Mouse (Mus musculus) thymus, adult 2 months (tissue): ENCODE results near the gene Mrps18a. TPM values are rescaled to one million over a fixed set of nuclear protein-coding genes. Genes with fewer than 3 reads are reported as not detected.

Experiments used
- DNase-seq: peaks from one replicate; pipeline ENCODE4 v3.0.0; 2021
- H3K27ac ChIP-seq: fragments of 200-500 bp; 2 replicates; pipeline ENCODE4 v1.5.1; 2012; ENCODE audit warnings: low read length, control low read depth; ENCODE audit not compliant: control insufficient read depth, insufficient read depth
- H3K27me3 ChIP-seq: fragments of 200-500 bp; 2 replicates; pipeline ENCODE4 v1.6.1; 2012; ENCODE audit warnings: mild to moderate bottlenecking, low read length, moderate library complexity, mixed read lengths; ENCODE audit not compliant: control insufficient read depth, insufficient read depth
- H3K36me3 ChIP-seq: fragments of 200-500 bp; 2 replicates; pipeline ENCODE4 v1.6.1; 2012; ENCODE audit warnings: mild to moderate bottlenecking, low read length, moderate library complexity; ENCODE audit not compliant: control insufficient read depth, insufficient read depth
- H3K4me1 ChIP-seq: fragments of 200-500 bp; replicated peaks from 2 replicates; pipeline ENCODE4 v1.6.1; 2012; ENCODE audit warnings: low read length; ENCODE audit not compliant: control insufficient read depth, insufficient read depth
- H3K4me3 ChIP-seq: fragments of 200-500 bp; 2 replicates; pipeline ENCODE4 v1.5.1; 2012; ENCODE audit warnings: mild to moderate bottlenecking, low read length, control low read depth, moderate library complexity; ENCODE audit not compliant: control insufficient read depth, insufficient read depth
- CTCF ChIP-seq: fragments of 200-500 bp; IDR thresholded peaks from 2 replicates; pipeline ENCODE4 v1.5.1; 2012; ENCODE audit warnings: mild to moderate bottlenecking, control low read depth, low read length, moderate library complexity, borderline replicate concordance; ENCODE audit not compliant: control insufficient read depth, poor library complexity, insufficient read depth; ENCODE audit errors: extremely low read depth
- POLR2A ChIP-seq: fragments of 200-500 bp; IDR thresholded peaks from 2 replicates; pipeline ENCODE4 v1.6.1; 2012; ENCODE audit warnings: mild to moderate bottlenecking, low read length, control low read depth, moderate library complexity; ENCODE audit not compliant: control insufficient read depth, poor library complexity, insufficient read depth; ENCODE audit errors: extremely low read depth
- WGBS: fragments of 180-500 bp; shearing (Covaris S2); methylation state at CpG from one replicate; pipeline ENCODE4 v1.1.7; 2018; 5-methylcytosine and 5-hydroxymethylcytosine counted together
- polyA plus RNA-seq: library from polyadenylated mRNA; depleted of rRNA; stranded (reverse); fragments of >200 nt; gene quantifications from 2 replicates; pipeline ENCODE4 v1.2.3, GENCODE M21; 2012

The Mrps18a gene
- polyA plus RNA-seq, 1 experiment = 56.4 TPM

DNA sequence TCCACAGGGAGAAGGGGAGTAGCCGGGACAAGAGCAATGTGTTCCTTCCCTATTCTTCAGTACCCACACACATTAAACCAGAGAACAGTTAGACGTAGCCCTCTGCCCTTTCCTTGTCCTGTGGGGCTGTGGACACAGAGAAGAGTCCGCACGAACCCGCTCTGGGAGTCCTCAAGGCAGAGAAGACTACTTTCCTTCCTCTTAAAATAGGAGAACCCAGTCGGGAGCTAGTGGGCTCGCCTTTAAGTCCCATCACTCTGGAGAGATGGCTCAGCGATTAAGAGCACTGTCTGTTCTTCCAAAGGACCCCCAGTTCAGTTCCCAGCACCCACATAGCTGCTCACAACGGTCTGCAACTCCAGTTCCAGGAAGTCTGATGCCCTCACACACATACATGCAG lies 50.9 kb downstream of the Mrps18a start:
- no peak for DNase-seq
- peaks cover 25% of the 10 kb centered on the region for H3K4me1 ChIP-seq
- TF ChIP-seq POLR2A (no peak), CTCF (no peak)
- peaks cover 16% of the 10 kb centered on the region; the same call in 1 of the 2 replicates for H3K36me3 ChIP-seq
- WGBS = 53% methylated on average over 9 of the region's 9 CpGs
- no peaks in the 10 kb centered on the region for H3K27me3 ChIP-seq
- H3K27ac ChIP-seq = peak overlapping the region; percentile 35
- peak overlapping the region; percentile 66 for H3K4me3 ChIP-seq

DNA sequence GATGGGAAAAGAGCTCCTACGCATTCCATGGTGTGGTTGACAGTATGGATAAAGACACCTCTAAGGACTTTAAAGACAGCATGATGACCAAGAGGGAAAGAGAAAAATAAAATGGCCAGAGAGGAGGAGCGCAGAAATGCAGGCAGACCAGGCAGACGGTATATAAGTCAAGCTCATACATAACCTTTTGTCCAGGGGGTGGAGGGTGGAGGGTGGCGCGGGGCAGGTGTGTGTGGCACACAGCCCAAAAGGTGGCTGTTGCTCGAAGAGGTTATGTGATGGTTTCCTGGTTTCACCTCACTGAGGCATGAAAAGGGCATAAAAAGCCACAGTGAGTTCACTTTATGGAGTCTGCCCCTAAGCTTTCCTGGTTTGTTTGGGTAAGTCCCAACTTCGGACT lies 51.8 kb downstream of the Mrps18a start:
- TF ChIP-seq POLR2A (no peak), CTCF (no peak)
- H3K4me1 ChIP-seq = peaks cover 25% of the 10 kb centered on the region

DNA sequence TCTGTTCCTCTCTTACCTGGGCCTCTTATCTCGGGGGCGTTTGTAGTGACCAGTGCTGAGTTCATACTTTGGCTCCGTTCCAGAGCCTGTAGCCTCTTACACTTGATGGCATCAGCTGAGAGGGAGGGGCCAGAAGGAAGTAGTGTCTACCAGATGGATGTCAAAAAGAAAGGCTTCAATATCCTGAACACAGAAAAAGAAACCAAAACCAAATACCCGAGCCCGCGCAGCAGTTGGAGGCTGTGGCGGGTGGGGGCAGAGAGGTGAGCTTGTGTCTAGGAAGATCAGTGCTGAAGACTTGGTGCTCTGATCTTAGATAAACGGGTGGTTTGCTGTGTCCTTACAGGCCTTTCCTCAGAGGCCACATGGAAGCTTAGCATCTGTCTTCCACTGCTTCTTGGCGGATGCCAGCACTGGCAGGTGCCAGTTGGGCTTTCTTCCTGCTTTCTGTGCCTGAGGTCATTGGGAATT lies 52.2 kb downstream of the Mrps18a start:
- peak; percentile 75 for DNase-seq
- H3K4me1 ChIP-seq = peaks cover 25% of the 10 kb centered on the region

More for the DNA sequence above, 51.8 kb downstream of the Mrps18a start:
- WGBS = 26% methylated on average over 7 of the region's 7 CpGs
- H3K36me3 ChIP-seq = peaks cover 17% of the 10 kb centered on the region
- DNase-seq = no peak
- no peaks in the 10 kb centered on the region for H3K27me3 ChIP-seq
- peak overlapping the region; percentile 43 for H3K4me3 ChIP-seq
- H3K27ac ChIP-seq = peak overlapping the region; percentile 91

DNA sequence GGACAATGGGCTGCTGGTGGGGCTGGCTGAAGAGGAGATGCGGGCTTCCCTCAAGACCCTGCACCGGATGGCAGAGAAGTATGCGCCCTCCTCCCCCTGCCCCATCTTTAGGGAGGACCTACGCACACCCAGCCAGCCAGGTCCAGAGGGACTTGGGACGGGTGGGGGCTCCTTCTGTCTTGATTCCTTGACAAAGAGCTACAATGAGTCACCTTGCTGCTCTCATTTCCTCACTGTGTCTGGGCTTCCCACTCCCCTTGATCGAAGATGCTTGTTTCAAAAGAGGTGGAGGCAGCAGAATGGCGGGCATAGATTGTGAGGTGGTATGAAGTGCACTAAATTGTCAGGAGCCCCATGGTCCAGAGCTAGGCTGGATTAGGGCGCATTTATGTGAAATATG lies 53.5 kb downstream of the Mrps18a start:
- H3K4me3 ChIP-seq = no peak overlapping the region
- DNase-seq = no peak
- H3K27me3 ChIP-seq = no peaks in the 10 kb centered on the region
- peaks cover 25% of the 10 kb centered on the region for H3K4me1 ChIP-seq
- peaks cover 34% of the 10 kb centered on the region for H3K36me3 ChIP-seq
- 94% methylated on average over 8 of the region's 8 CpGs for WGBS
- TF ChIP-seq POLR2A = no peak
- TF ChIP-seq CTCF = no peak
- H3K27ac ChIP-seq = no peak overlapping the region

More for the DNA sequence above, 52.2 kb downstream of the Mrps18a start:
- WGBS = 3% methylated on average over 9 of the region's 9 CpGs
- peaks cover 22% of the 10 kb centered on the region for H3K36me3 ChIP-seq
- TF ChIP-seq CTCF (no peak), POLR2A (no peak)
- peak overlapping the region; percentile 43 for H3K4me3 ChIP-seq
- H3K27ac ChIP-seq = peak overlapping the region; percentile 91
- H3K27me3 ChIP-seq = no peaks in the 10 kb centered on the region

DNA sequence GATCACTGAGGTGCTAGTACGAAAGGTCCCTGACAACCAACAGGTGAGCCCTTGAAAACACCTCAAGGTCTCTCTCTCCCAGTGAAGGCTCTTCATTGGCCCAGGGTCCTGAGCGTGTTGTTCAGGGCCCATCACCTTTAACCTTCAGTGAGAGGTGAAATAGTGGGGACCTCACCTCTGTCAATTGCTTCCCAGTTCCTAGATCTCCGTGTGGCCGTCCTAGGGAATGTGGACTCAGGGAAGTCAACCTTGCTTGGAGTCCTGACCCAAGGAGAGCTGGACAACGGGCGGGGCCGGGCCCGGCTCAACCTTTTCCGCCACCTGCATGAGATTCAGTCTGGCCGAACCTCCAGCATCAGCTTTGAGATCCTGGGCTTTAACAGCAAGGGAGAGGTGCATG lies 54.0 kb downstream of the Mrps18a start:
- no peaks in the 10 kb centered on the region for H3K27me3 ChIP-seq
- H3K4me3 ChIP-seq = no peak overlapping the region
- 97% methylated on average over 10 of the region's 10 CpGs for WGBS
- H3K27ac ChIP-seq = no peak overlapping the region
- H3K36me3 ChIP-seq = peaks cover 36% of the 10 kb centered on the region
- no peak for TF ChIP-seq CTCF
- TF ChIP-seq POLR2A = no peak
- H3K4me1 ChIP-seq = peaks cover 24% of the 10 kb centered on the region
- no peak for DNase-seq

DNA sequence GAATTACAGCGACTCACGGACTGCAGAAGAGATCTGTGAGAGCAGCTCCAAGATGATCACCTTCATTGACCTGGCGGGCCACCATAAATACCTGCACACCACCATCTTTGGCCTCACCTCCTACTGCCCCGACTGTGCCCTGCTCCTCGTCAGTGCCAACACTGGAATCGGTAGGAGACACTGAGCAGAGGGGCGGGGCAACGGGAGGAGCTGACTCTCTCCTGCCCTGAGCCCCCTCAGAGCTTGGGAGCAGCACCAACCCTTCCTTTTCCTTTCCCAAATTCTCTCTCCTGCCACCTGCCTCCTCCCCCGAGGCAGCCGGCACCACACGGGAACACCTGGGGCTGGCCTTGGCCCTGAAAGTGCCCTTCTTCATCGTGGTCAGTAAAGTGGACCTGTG lies 54.7 kb downstream of the Mrps18a start:
- WGBS = 95% methylated on average over 12 of the region's 12 CpGs

DNA sequence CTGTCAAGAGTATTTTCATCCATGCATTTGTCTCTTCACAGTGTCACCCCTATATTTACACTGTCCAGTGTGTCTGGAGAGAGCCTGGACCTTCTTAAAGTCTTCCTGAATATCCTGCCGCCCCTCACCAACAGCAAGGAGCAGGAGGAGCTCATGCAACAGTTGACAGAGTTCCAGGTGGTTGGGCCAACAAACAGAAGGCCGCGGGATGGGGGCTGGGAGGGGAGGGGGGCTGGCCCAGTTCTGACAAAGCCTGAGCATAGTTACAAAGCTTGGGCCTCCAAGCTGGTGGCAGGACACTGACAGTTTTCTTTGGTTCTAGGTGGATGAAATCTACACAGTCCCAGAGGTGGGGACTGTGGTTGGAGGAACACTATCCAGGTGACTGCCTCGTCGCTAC lies 55.5 kb downstream of the Mrps18a start:
- no peaks in the 10 kb centered on the region for H3K27me3 ChIP-seq
- TF ChIP-seq POLR2A (no peak), CTCF (no peak)
- H3K27ac ChIP-seq = no peak overlapping the region
- 92% methylated on average over 5 of the region's 5 CpGs for WGBS
- H3K36me3 ChIP-seq = peaks cover 36% of the 10 kb centered on the region
- H3K4me1 ChIP-seq = peaks cover 22% of the 10 kb centered on the region
- H3K4me3 ChIP-seq = no peak overlapping the region
- DNase-seq = no peak

More for the DNA sequence above, 54.7 kb downstream of the Mrps18a start:
- no peaks in the 10 kb centered on the region for H3K27me3 ChIP-seq
- peaks cover 36% of the 10 kb centered on the region for H3K36me3 ChIP-seq
- no peak overlapping the region for H3K4me3 ChIP-seq
- H3K27ac ChIP-seq = no peak overlapping the region
- H3K4me1 ChIP-seq = peaks cover 22% of the 10 kb centered on the region
- TF ChIP-seq CTCF (no peak), POLR2A (no peak)
- no peak for DNase-seq
